Mouse (Mus musculus) CD4-positive naive resting alpha-beta T cell, adult 57 days (primary cell): ENCODE measurements around the gene Ahnak2. TPM values are rescaled to one million over a fixed set of nuclear protein-coding genes. Genes with fewer than 3 reads are reported as not detected.

Source experiments
- total RNA-seq: library from RNA; stranded (reverse); gene quantifications from one replicate; pipeline ENCODE4 v1.2.4, GENCODE M21; 2023

The Ahnak2 gene
- 1.8 TPM for total RNA-seq

DNA sequence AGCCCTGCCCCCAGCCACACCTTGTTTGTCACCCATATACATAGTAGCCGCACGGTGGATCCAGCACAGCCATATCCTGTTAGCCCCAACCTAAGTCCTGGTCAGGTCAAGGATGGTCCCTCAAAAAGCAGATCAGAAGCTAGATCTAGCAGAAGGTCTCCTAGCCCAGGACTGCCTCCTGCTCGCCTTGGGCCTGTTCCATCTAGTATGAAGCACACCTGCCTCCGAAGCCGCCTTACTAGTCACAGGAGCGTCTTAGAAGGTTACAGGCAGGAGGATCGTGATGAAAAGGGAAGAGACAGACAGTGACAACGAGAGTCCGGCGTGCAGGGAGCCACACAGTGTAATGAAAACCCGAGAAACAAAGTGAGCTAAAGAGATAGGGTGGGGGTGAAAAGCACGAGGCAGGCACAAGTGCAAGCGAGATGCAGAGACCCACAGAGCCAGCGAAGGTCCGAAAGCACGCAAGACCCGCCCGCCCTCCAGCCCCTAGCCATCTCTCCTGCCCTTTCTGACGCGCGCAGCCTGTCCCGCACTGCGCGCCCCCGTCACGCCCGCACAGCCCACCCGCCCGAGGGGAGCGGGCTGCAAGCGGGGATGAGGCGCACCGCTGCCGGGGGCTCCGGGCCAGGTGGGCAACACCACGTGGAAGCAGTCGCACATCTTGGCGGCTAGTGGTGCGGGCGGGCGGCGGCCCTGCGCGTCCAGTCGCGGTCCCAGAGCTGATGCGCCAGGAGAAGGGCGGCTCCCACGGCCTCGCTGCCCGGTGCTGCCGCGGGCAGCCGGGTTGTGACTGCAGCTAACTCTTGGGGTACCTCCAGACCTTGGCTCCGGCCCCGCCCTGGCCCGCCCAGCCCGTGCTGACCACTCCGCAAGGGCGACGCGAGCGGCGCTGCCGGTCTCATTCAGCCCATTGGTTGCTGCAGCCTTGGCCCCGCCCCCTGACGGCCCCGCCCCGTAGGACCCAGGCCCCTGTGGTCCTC, at the start of gene Ahnak2:
Gene Ahnak2, minus strand, starts transcription at position 794 of the 983 bp plus-strand sequence.

DNA sequence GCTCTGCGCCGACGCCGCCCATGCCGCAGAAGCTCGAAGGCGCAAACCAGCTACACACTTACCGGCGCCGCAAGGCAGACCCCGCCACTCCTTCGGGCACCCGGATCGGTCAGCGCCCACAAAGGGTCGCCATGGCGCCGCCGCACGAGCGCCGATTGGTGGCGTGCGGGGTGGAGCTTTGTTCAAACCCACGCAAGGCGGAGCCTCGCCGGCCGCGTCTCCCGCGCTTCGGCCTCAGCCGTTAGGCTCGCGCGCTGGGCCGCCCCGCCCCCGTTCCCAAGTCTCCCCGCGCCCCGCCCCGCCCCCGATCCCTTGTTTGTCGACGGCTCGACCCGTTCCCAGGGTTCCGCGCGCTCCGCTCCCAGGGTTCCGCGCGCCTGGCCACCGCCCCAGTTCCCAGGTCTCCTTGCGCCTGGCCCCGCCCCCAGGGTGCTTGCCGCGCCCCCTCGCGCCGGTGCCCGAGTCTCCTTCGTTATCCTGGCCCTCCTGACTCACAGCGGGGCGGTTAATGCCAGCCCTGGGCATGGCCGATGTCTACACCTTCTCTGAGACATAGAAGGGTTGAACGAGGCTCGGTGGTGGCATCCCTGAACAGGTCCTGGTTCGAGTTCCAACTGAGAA, 26.9 kb upstream of the Ahnak2 start, which contains the start of gene Cdca4:
Gene Cdca4, minus strand, starts transcription at position 180 of the 621 bp plus-strand sequence.

DNA sequence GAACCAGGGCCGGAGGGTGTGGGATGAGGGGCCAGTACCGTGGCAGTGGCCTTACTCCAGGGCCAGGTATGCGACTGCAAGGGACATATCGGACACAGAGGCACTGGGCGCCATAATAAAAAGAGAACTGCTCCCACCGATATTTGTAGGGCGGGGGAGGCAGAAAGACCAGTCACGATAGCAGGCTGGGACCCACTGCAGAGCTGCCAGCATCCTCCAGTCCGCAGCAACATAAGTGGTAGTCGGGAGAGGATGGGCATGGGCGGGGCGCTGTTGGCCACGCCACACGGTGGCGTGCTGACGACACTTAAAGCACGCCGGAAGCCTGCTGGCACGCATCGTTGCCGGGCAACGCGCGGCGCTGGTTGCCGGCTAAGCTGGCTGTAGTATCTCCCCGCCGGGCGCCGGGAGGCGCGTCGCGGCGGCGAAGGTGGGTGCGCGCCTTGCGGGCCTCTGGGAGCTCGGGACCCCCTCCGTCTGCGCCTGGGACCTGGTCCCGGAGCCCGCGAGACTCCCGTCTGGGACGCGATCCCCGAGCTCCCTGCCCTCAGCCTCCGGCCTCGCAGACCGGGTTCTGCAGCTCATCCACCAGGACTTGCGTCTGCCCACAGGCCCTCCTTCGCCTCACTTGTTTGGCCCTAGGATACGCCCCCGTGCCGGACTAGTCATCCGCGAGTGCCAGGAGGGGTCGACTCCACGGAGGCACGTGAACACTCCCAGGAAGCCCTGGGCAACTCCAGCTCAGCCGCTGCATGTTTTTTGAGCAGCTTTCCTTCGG, 6.3 kb upstream of the Ahnak2 start, which contains the start of gene Clba1:
Gene Clba1, plus strand, starts transcription at position 351 of the 778 bp plus-strand sequence.

DNA sequence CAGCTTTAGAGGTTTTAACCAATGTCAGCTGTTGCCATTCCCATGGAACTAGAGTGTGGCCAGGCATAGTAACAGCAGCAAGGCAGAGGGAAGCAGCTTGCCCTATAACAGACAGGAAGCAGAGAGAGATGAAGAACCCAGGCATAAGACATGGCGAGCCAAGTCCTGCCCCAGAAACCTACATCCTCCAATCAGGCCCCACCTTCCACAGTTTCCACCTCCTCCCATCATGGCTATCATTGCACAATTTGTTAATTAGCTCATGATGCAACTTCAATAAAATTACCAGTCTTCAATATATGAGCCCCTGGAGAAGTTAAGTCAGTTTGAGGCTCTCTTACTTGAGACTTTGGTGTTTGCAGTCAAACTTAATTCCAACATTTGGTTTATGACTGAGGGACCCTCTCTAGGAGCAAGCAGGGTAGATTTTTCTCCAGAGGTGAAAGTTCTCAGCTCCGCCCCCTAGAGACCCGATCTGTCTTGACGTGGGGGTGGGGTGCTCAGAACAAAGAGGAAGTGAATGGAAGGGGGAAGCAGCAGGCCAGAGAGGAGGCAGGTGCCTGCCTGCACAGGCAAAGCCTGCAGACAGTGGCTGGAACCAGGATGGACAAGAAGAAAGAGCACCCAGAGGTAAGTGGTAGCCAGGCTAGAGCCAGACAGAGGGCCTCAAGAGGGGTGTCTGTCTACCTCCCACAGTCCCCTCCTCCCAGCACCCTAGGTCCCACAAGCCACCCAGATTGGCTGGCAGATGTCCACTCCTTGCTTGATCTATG, 42.1 kb downstream of the Ahnak2 start, which contains the start of gene Pld4:
Gene Pld4, plus strand, starts transcription at position 502 of the 773 bp plus-strand sequence.

Other genes with a start within 250 kb of the Ahnak2 start
- 66.8 TPM for gene Inf2, start 213.9 kb downstream of the Ahnak2 start, total RNA-seq
- 2.2 TPM for gene Adssl1, start 182.6 kb downstream of the Ahnak2 start, total RNA-seq
- gene Siva1, start 158.0 kb downstream of the Ahnak2 start, total RNA-seq, result 20.5 TPM
- gene Akt1, start 127.8 kb downstream of the Ahnak2 start, total RNA-seq, result 95.2 TPM
- 7.1 TPM for gene Zbtb42, start 123.8 kb downstream of the Ahnak2 start, total RNA-seq
- gene Cep170b, start 82.2 kb downstream of the Ahnak2 start, total RNA-seq, result 14.7 TPM
- 16.8 TPM for gene Pld4, start 42.0 kb downstream of the Ahnak2 start, total RNA-seq
- gene Clba1, start 6.3 kb upstream of the Ahnak2 start, total RNA-seq, result 0.30 TPM
- gene Cdca4, start 26.8 kb upstream of the Ahnak2 start, total RNA-seq, result 36.2 TPM
- gene Gpr132, start 65.6 kb upstream of the Ahnak2 start, total RNA-seq, result 397 TPM
- gene Jag2, start 127.1 kb upstream of the Ahnak2 start, total RNA-seq, result 5.4 TPM
- gene Nudt14, start 139.5 kb upstream of the Ahnak2 start, total RNA-seq, result 30.9 TPM
- 39.7 TPM for gene Btbd6, start 173.8 kb upstream of the Ahnak2 start, total RNA-seq
- 222 TPM for gene Brf1, start 198.0 kb upstream of the Ahnak2 start, total RNA-seq
- 77.9 TPM for gene Pacs2, start 211.9 kb upstream of the Ahnak2 start, total RNA-seq